Mouse (Mus musculus): ENCODE measurements around the gene Pou2f1.

GRCm38 (mm10) chr1:165943270-165943669, 59.2 kb downstream of the Pou2f1 start:
- TF ChIP-seq CTCF (IDR thresholded peaks at IDR 0.05; ENCODE audit: control insufficient read depth, insufficient read depth, insufficient replicate concordance, low read depth, low read length) (no peak), POLR2A (IDR thresholded peaks at IDR 0.05; ENCODE audit: control insufficient read depth, low read depth, low read length) (no peak)
